In the genomic region with DNA sequence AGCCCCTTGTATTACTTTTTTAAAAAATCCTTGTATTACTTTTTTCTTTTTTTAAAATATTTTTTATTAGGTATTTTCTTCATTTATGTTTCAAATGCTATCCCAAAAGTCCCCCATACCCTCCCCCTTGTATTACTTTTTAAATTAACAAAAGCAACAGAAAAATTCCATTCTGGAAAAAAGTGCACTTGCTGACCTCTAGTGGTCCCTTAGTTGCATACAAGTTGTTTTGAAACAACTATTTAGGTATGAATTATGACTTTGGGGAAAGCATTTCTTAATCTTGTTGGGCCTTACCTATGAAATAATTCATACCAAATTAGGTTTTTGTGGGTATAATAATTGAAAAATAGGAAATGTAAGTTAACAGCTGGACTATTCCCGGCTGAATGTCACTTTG, we compare ENCODE assay signal across 16 mouse cellular contexts. TPM values are rescaled to one million over a fixed set of nuclear protein-coding genes. Genes with fewer than 3 reads are reported as not detected.
DNase-seq lines count a peak whose midpoint lies in the region; ATAC-seq and TF ChIP-seq lines count a peak whose summit lies in the region.
"Had no signal": no experiment of that assay in that cellular context is flagged by ENCODE, and none has a peak within 500 bp of the region (broad histone marks: within the 10 kb centered on the region; RNA-seq: fewer than 3 reads in every experiment).

No protein-coding gene starts in this region.

- H3K4me3 ChIP-seq in forebrain, postnatal 0 days (ENCODE audit: low read depth, low read length) = no peak overlapping the region
- no peak overlapping the region for H3K4me3 ChIP-seq in forebrain, embryonic 15.5 days
- H3K4me3 ChIP-seq in limb, embryonic 14.5 days (replicated peaks; ENCODE audit: low read length) = no peak overlapping the region
- no peak overlapping the region for H3K4me3 ChIP-seq in limb, embryonic 10.5 days
- H3K4me3 ChIP-seq in MEL (ENCODE audit: control insufficient read depth in 1 of 2, insufficient read depth in 1 of 2, low read depth in 2 of 2, low read length in 2 of 2) = no peak overlapping the region
- no peak overlapping the region for H3K4me3 ChIP-seq in myocyte
- H3K4me3 ChIP-seq: erythroblast, embryonic 14.5 days; heart, embryonic 12.5 days; limb, embryonic 15.5 days had no signal

- TF ChIP-seq RAD21 in MEL (IDR thresholded peaks at IDR 0.05; ENCODE audit: low read depth, low read length) = peak; percentile 63

- ATAC-seq in forebrain, postnatal 0 days = no peak
- no peak for ATAC-seq in forebrain, embryonic 15.5 days (replicated peaks)
- no peak for ATAC-seq in limb, embryonic 14.5 days (ENCODE audit: low FRiP score, low read depth)
- ATAC-seq: hindbrain, embryonic 16.5 days had no signal

- no peak overlapping the region for H3K9ac ChIP-seq in forebrain, postnatal 0 days
- H3K9ac ChIP-seq in forebrain, embryonic 15.5 days (replicated peaks) = no peak overlapping the region
- H3K9ac ChIP-seq in limb, embryonic 14.5 days (ENCODE audit: low read depth, low read length, severe bottlenecking) = no peak overlapping the region
- no peak overlapping the region for H3K9ac ChIP-seq in MEL (ENCODE audit: control insufficient read depth, low read depth, low read length, poor library complexity, severe bottlenecking)
- H3K9ac ChIP-seq: heart, embryonic 12.5 days; limb, embryonic 15.5 days had no signal

- H3K27ac ChIP-seq in forebrain, postnatal 0 days (ENCODE audit: low read depth, low read length) = no peak overlapping the region
- no peak overlapping the region for H3K27ac ChIP-seq in forebrain, embryonic 15.5 days (replicated peaks)
- no peak overlapping the region for H3K27ac ChIP-seq in limb, embryonic 14.5 days (replicated peaks; ENCODE audit: low read depth, low read length)
- no peak overlapping the region for H3K27ac ChIP-seq in limb, embryonic 10.5 days
- no peak overlapping the region for H3K27ac ChIP-seq in MEL (ENCODE audit: control insufficient read depth, low read depth, low read length)
- H3K27ac ChIP-seq: limb, embryonic 15.5 days had no signal

- peak; percentile 26 for DNase-seq in forebrain, postnatal 0 days
- peak; percentile 61 for DNase-seq in limb, embryonic 14.5 days (ENCODE audit: low spot score)
- DNase-seq in limb, embryonic 10.5 days (ENCODE audit: low spot score) = no peak
- DNase-seq in MEL (ENCODE audit: low read depth, low spot score) = peak; percentile 31
- DNase-seq in right cerebral cortex, adult 18-20 months = no peak
- DNase-seq in layer of hippocampus, adult 8-10 months (ENCODE audit: low spot score in 2 of 2) = no peak
- DNase-seq: right cerebral cortex, postnatal 25 days had no signal

- H3K27me3 ChIP-seq in forebrain, postnatal 0 days (ENCODE audit: insufficient read depth, low read length) = no peaks in the 10 kb centered on the region
- H3K27me3 ChIP-seq in forebrain, embryonic 15.5 days = peaks cover 4% of the 10 kb centered on the region; the same call in 1 of the 2 replicates
- no peaks in the 10 kb centered on the region for H3K27me3 ChIP-seq in limb, embryonic 14.5 days (ENCODE audit: control insufficient read depth, insufficient read depth, low read length)
- no peaks in the 10 kb centered on the region for H3K27me3 ChIP-seq in limb, embryonic 10.5 days (ENCODE audit: low read depth, poor library complexity, severe bottlenecking)
- peaks cover 7 to 8% of the 10 kb centered on the region in 2 experiments for H3K27me3 ChIP-seq in MEL (ENCODE audit: control insufficient read depth in 1 of 2, insufficient read depth in 2 of 2, low read length in 2 of 2)
- H3K27me3 ChIP-seq in myocyte (ENCODE audit: control insufficient read depth, insufficient read depth, insufficient read length) = peaks cover 4% of the 10 kb centered on the region

- no peak overlapping the region for H3K4me2 ChIP-seq in forebrain, postnatal 0 days (ENCODE audit: low read depth)
- no peak overlapping the region for H3K4me2 ChIP-seq in forebrain, embryonic 15.5 days (replicated peaks)
- H3K4me2 ChIP-seq in limb, embryonic 14.5 days (replicated peaks; ENCODE audit: low read depth, low read length, severe bottlenecking) = no peak overlapping the region
- peak overlapping the region; percentile 45 for H3K4me2 ChIP-seq in myocyte (ENCODE audit: low read depth)
- H3K4me2 ChIP-seq: heart, embryonic 12.5 days; limb, embryonic 15.5 days had no signal

- H3K79me2 ChIP-seq in MEL (ENCODE audit: control insufficient read depth, insufficient read depth, low read length, poor library complexity) (no peaks in the 10 kb centered on the region), myocyte (ENCODE audit: control insufficient read depth, insufficient read depth) (no peaks in the 10 kb centered on the region)

- peak; percentile 53 for TF ChIP-seq CTCF in forebrain, postnatal 0 days (IDR thresholded peaks at IDR 0.05; ENCODE audit: low read depth)
- TF ChIP-seq CTCF in MEL (IDR thresholded peaks at IDR 0.05 in 2 of 3, conservative IDR thresholded peaks at IDR 0.05 in 1 of 3; ENCODE audit: control insufficient read depth in 1 of 3, insufficient read depth in 1 of 3, low read depth in 2 of 3, low read length in 3 of 3, poor library complexity in 1 of 3, severe bottlenecking in 1 of 3) = peak in 1 of 3 experiments; percentile 69; a peak in 3 of 6 replicates

- no peaks in the 10 kb centered on the region for H3K36me3 ChIP-seq in forebrain, postnatal 0 days (ENCODE audit: insufficient read depth)
- no peaks in the 10 kb centered on the region for H3K36me3 ChIP-seq in forebrain, embryonic 15.5 days
- H3K36me3 ChIP-seq in limb, embryonic 14.5 days (ENCODE audit: control insufficient read depth, insufficient read depth, low read length) = no peaks in the 10 kb centered on the region
- no peaks in the 10 kb centered on the region for H3K36me3 ChIP-seq in limb, embryonic 10.5 days
- H3K36me3 ChIP-seq in MEL (ENCODE audit: control insufficient read depth in 1 of 2, insufficient read depth in 2 of 2, low read length in 2 of 2) = no peaks in the 10 kb centered on the region
- no peaks in the 10 kb centered on the region for H3K36me3 ChIP-seq in myocyte (ENCODE audit: control insufficient read depth, insufficient read depth)
- H3K36me3 ChIP-seq: heart, embryonic 12.5 days; limb, embryonic 15.5 days had no signal

- H3ac ChIP-seq in myocyte (ENCODE audit: control insufficient read depth, insufficient read length) = no peak overlapping the region

- no peak for TF ChIP-seq POLR2A in limb, embryonic 14.5 days (IDR thresholded peaks at IDR 0.05; ENCODE audit: borderline replicate concordance, extremely low read depth, insufficient read depth, insufficient read length)
- TF ChIP-seq POLR2A in MEL (IDR thresholded peaks at IDR 0.05; ENCODE audit: control insufficient read depth in 1 of 2, insufficient read depth in 1 of 2, low read depth in 1 of 2, low read length in 2 of 2, poor library complexity in 1 of 2) (no peak), myocyte (IDR thresholded peaks at IDR 0.05; ENCODE audit: insufficient read length, low read depth) (no peak)

- 36% methylated on average over 1 of the region's 1 CpGs for WGBS in forebrain, postnatal 0 days
- 33% methylated on average over 1 of the region's 1 CpGs for WGBS in forebrain, embryonic 15.5 days
- 23% methylated on average over 1 of the region's 1 CpGs for WGBS in limb, embryonic 14.5 days
- WGBS in limb, embryonic 10.5 days = 47% methylated on average over 1 of the region's 1 CpGs

- no peaks in the 10 kb centered on the region for H3K9me3 ChIP-seq in forebrain, postnatal 0 days (ENCODE audit: low read length)
- H3K9me3 ChIP-seq in forebrain, embryonic 15.5 days = no peaks in the 10 kb centered on the region
- no peaks in the 10 kb centered on the region for H3K9me3 ChIP-seq in limb, embryonic 14.5 days (ENCODE audit: control insufficient read depth, low read length)
- H3K9me3 ChIP-seq in limb, embryonic 10.5 days (replicated peaks) = no peaks in the 10 kb centered on the region
- H3K9me3 ChIP-seq in MEL (replicated peaks; ENCODE audit: insufficient read depth, low read length) = no peaks in the 10 kb centered on the region
- H3K9me3 ChIP-seq: heart, embryonic 12.5 days; limb, embryonic 15.5 days had no signal

- no peaks in the 10 kb centered on the region for H3K4me1 ChIP-seq in forebrain, postnatal 0 days (ENCODE audit: insufficient read depth)
- no peaks in the 10 kb centered on the region for H3K4me1 ChIP-seq in forebrain, embryonic 15.5 days
- no peaks in the 10 kb centered on the region for H3K4me1 ChIP-seq in limb, embryonic 14.5 days (ENCODE audit: control insufficient read depth, insufficient read depth, low read length)
- H3K4me1 ChIP-seq in limb, embryonic 10.5 days = no peaks in the 10 kb centered on the region
- no peaks in the 10 kb centered on the region for H3K4me1 ChIP-seq in MEL (ENCODE audit: control insufficient read depth in 1 of 2, insufficient read depth in 2 of 2, low read length in 2 of 2)
- H3K4me1 ChIP-seq: heart, embryonic 12.5 days; limb, embryonic 15.5 days had no signal

- no peak for TF ChIP-seq EP300 in MEL (IDR thresholded peaks at IDR 0.05; ENCODE audit: low read depth in 1 of 2, low read length in 2 of 2)

RNA-seq across cellular contexts. Expression of a gene that starts 13.4 kb away (rescaled TPM):
- total RNA-seq in forebrain, postnatal 0 days (2014; rRNA removed) = not detected in 2 replicates
- polyA plus RNA-seq in forebrain, postnatal 0 days (2015; fragmentation: Nextera tagmentation; extraction: Ambion mirVana) = 0.08 and 0.15 TPM in 2 replicates
- polyA plus RNA-seq in forebrain, embryonic 15.5 days (2015; fragmentation: Nextera tagmentation; extraction: Ambion mirVana) = not detected in 2 replicates
- polyA plus RNA-seq in limb, embryonic 14.5 days (2012; rRNA removed) = not detected in 2 replicates
- not detected in 2 replicates for polyA plus RNA-seq in limb, embryonic 14.5 days (2014; fragmentation: Nextera tagmentation; extraction: Ambion mirVana)
- polyA plus RNA-seq in limb, embryonic 10.5 days (2016; fragmentation: Nextera tagmentation; extraction: Ambion mirVana) = not detected in 2 replicates
- 0.15 TPM in 1 of 2 replicates, not detected in the other for total RNA-seq in MEL (2012; rRNA removed)
- polyA plus RNA-seq in MEL (2012; ENCODE audit: insufficient read depth in 1 of 2, insufficient read length in 2 of 2, low read depth in 1 of 2, low replicate concordance in 2 of 2, missing spikeins in 1 of 2) (under 1 TPM in 1 of 2 experiments, not detected in 1; 0.11 TPM), myocyte (2012; fragmentation: generic; extraction: Trizol) (not detected)
- not detected for total RNA-seq in layer of hippocampus, adult 8-10 months (2022)
- total RNA-seq: gastrocnemius, adult 18-20 months; layer of hippocampus, adult 18-20 months had no signal
- polyA plus RNA-seq: erythroblast, embryonic 14.5 days; heart, embryonic 12.5 days; hindbrain, embryonic 16.5 days; limb, embryonic 15.5 days; neural tube, embryonic 14.5 days had no signal

RNA-seq across cellular contexts. Expression of a gene that starts 22.4 kb away (rescaled TPM):
- 62.0 and 62.8 TPM in 2 replicates for total RNA-seq in forebrain, postnatal 0 days (2014; rRNA removed)
- polyA plus RNA-seq in forebrain, postnatal 0 days (2015; fragmentation: Nextera tagmentation; extraction: Ambion mirVana) = 61.6 and 66.6 TPM in 2 replicates
- polyA plus RNA-seq in forebrain, embryonic 15.5 days (2015; fragmentation: Nextera tagmentation; extraction: Ambion mirVana) = 45.1 and 45.7 TPM in 2 replicates
- polyA plus RNA-seq in limb, embryonic 14.5 days (2012; rRNA removed) = 23.9 and 25.7 TPM in 2 replicates
- polyA plus RNA-seq in limb, embryonic 14.5 days (2014; fragmentation: Nextera tagmentation; extraction: Ambion mirVana) = 29.4 and 35.4 TPM in 2 replicates
- 26.0 and 28.0 TPM in 2 replicates for polyA plus RNA-seq in limb, embryonic 10.5 days (2016; fragmentation: Nextera tagmentation; extraction: Ambion mirVana)
- 32.3 and 49.6 TPM in 2 replicates for total RNA-seq in MEL (2012; rRNA removed)
- polyA plus RNA-seq in MEL (2012; ENCODE audit: insufficient read depth in 1 of 2, insufficient read length in 2 of 2, low read depth in 1 of 2, low replicate concordance in 2 of 2, missing spikeins in 1 of 2) (10 to 100 TPM in 1 of 2 experiments, not detected in 1; 37.5 TPM), myocyte (2012; fragmentation: generic; extraction: Trizol) (58.3 TPM)
- 100 to 1,000 TPM; 121 to 133 (median 126) TPM for total RNA-seq in layer of hippocampus, adult 8-10 months (2022)

RNA-seq across cellular contexts. Expression of a gene that starts 32.7 kb away (rescaled TPM):
- 15.1 and 16.6 TPM in 2 replicates for total RNA-seq in forebrain, postnatal 0 days (2014; rRNA removed)
- 13.5 and 15.6 TPM in 2 replicates for polyA plus RNA-seq in forebrain, postnatal 0 days (2015; fragmentation: Nextera tagmentation; extraction: Ambion mirVana)
- polyA plus RNA-seq in forebrain, embryonic 15.5 days (2015; fragmentation: Nextera tagmentation; extraction: Ambion mirVana) = 16.0 and 16.8 TPM in 2 replicates
- 12.8 and 14.8 TPM in 2 replicates for polyA plus RNA-seq in limb, embryonic 14.5 days (2012; rRNA removed)
- 16.5 and 17.4 TPM in 2 replicates for polyA plus RNA-seq in limb, embryonic 14.5 days (2014; fragmentation: Nextera tagmentation; extraction: Ambion mirVana)
- polyA plus RNA-seq in limb, embryonic 10.5 days (2016; fragmentation: Nextera tagmentation; extraction: Ambion mirVana) = 14.5 and 17.6 TPM in 2 replicates
- total RNA-seq in MEL (2012; rRNA removed) = 2.0 and 2.7 TPM in 2 replicates
- polyA plus RNA-seq in MEL (2012; ENCODE audit: insufficient read depth in 1 of 2, insufficient read length in 2 of 2, low read depth in 1 of 2, low replicate concordance in 2 of 2, missing spikeins in 1 of 2) = 1 to 10 TPM in 1 of 2 experiments, not detected in 1; 4.7 TPM
- 9.5 TPM for polyA plus RNA-seq in myocyte (2012; fragmentation: generic; extraction: Trizol)
- 10 to 100 TPM; 18.5 to 21.1 (median 20.6) TPM for total RNA-seq in layer of hippocampus, adult 8-10 months (2022)

RNA-seq across cellular contexts. Expression of a gene that starts 48.3 kb away (rescaled TPM):
- 0.48 TPM in 1 of 2 replicates, not detected in the other for total RNA-seq in forebrain, postnatal 0 days (2014; rRNA removed)
- 0.18 TPM in 1 of 2 replicates, not detected in the other for polyA plus RNA-seq in forebrain, postnatal 0 days (2015; fragmentation: Nextera tagmentation; extraction: Ambion mirVana)
- polyA plus RNA-seq in forebrain, embryonic 15.5 days (2015; fragmentation: Nextera tagmentation; extraction: Ambion mirVana) = 0.11 TPM in 1 of 2 replicates, not detected in the other
- 0.10 and 0.24 TPM in 2 replicates for polyA plus RNA-seq in limb, embryonic 14.5 days (2012; rRNA removed)
- 0.08 and 0.18 TPM in 2 replicates for polyA plus RNA-seq in limb, embryonic 14.5 days (2014; fragmentation: Nextera tagmentation; extraction: Ambion mirVana)
- 0.55 and 0.84 TPM in 2 replicates for polyA plus RNA-seq in limb, embryonic 10.5 days (2016; fragmentation: Nextera tagmentation; extraction: Ambion mirVana)
- not detected in 2 replicates for total RNA-seq in MEL (2012; rRNA removed)
- polyA plus RNA-seq in MEL (2012; ENCODE audit: insufficient read depth in 1 of 2, insufficient read length in 2 of 2, low read depth in 1 of 2, low replicate concordance in 2 of 2, missing spikeins in 1 of 2) (under 1 TPM in 1 of 2 experiments, not detected in 1; 0.04 TPM), myocyte (2012; fragmentation: generic; extraction: Trizol) (not detected)
- total RNA-seq in layer of hippocampus, adult 8-10 months (2022) = not detected
- total RNA-seq: layer of hippocampus, adult 18-20 months had no signal
- polyA plus RNA-seq: erythroblast, embryonic 14.5 days; hindbrain, embryonic 16.5 days; neural tube, embryonic 14.5 days had no signal

Comparison
In these comparisons a context has a peak if more than half of its experiments do, and no peak if none do; other contexts are left out.
1. DNase-seq: peak in forebrain, postnatal 0 days (single experiment), limb, embryonic 14.5 days (single experiment) and MEL (single experiment); none in limb, embryonic 10.5 days (single experiment), right cerebral cortex, adult 18-20 months (single experiment) and layer of hippocampus, adult 8-10 months (0 of 2).